Mouse (Mus musculus) MEL (cell line): ENCODE data around the gene Ddx4. TPM values are rescaled to one million over a fixed set of nuclear protein-coding genes. Genes with fewer than 3 reads are reported as not detected.
"Not testable (repeated sequence)": the region's sequence is repeated elsewhere in the genome, so short reads cannot be mapped to it uniquely, and the experiment has no call there.

Source experiments
- DNase-seq: peaks from one replicate; pipeline ENCODE4 v3.0.0; 2011; ENCODE audit warnings: low read depth, low spot score
- H3K27ac ChIP-seq: 2 replicates; pipeline ENCODE4 v1.5.1; 2012; ENCODE audit warnings: low read depth, mild to moderate bottlenecking, control low read depth, low read length, moderate library complexity; ENCODE audit not compliant: control insufficient read depth
- H3K27me3 ChIP-seq, 2 experiments: fragments of 150-350 bp in 1 of 2; sonication (generic) in 1 of 2; 2 replicates each; pipeline ENCODE4 v1.6.1; 2012; ENCODE audit warnings: low read length in 2 of 2, mild to moderate bottlenecking in 2 of 2, improper control_type of control experiment in 1 of 2, moderate library complexity in 1 of 2; ENCODE audit not compliant: insufficient read depth in 2 of 2, control insufficient read depth in 1 of 2
- H3K36me3 ChIP-seq, 2 experiments: 2 replicates each; pipeline ENCODE4 v1.6.1; 2012 to 2014; ENCODE audit warnings: low read length in 2 of 2, improper control_type of control experiment in 1 of 2, inconsistent platforms in 1 of 2, mild to moderate bottlenecking in 1 of 2; ENCODE audit not compliant: insufficient read depth in 2 of 2, control insufficient read depth in 1 of 2
- H3K4me1 ChIP-seq, 2 experiments: fragments of 150-350 bp in 1 of 2; sonication (generic) in 1 of 2; 2 replicates each; pipeline ENCODE4 v1.6.1; 2012; ENCODE audit warnings: low read length in 2 of 2, improper control_type of control experiment in 1 of 2, mild to moderate bottlenecking in 1 of 2; ENCODE audit not compliant: insufficient read depth in 2 of 2, control insufficient read depth in 1 of 2
- H3K4me3 ChIP-seq, 2 experiments: fragments of 150-350 bp in 1 of 2; sonication (generic) in 1 of 2; 2 replicates each; pipeline ENCODE4 v1.5.1; 2012; ENCODE audit warnings: low read depth in 2 of 2, low read length in 2 of 2, mild to moderate bottlenecking in 2 of 2, moderate library complexity in 2 of 2, control low read depth in 1 of 2, improper control_type of control experiment in 1 of 2; ENCODE audit not compliant: control insufficient read depth in 1 of 2, insufficient read depth in 1 of 2
- H3K79me2 ChIP-seq: 2 replicates; pipeline ENCODE4 v1.6.1; 2012; ENCODE audit warnings: mild to moderate bottlenecking, low read length, moderate library complexity; ENCODE audit not compliant: control insufficient read depth, poor library complexity, insufficient read depth
- H3K9ac ChIP-seq: 2 replicates; pipeline ENCODE4 v1.6.1; 2012; ENCODE audit warnings: low read depth, mild to moderate bottlenecking, control low read depth, low read length, moderate library complexity; ENCODE audit not compliant: control insufficient read depth, poor library complexity, severe bottlenecking
- H3K9me3 ChIP-seq: fragments of 150-350 bp; sonication (generic); replicated peaks from 2 replicates; pipeline ENCODE4 v1.6.1; 2012; ENCODE audit warnings: mild to moderate bottlenecking, low read length, improper control_type of control experiment, moderate library complexity; ENCODE audit not compliant: insufficient read depth
- CHD2 ChIP-seq: IDR thresholded peaks from 2 replicates; pipeline ENCODE4 v1.6.1; 2011; ENCODE audit warnings: low read length, improper control_type of control experiment
- CTCF ChIP-seq, 3 experiments: IDR thresholded peaks in 2 of 3; conservative IDR thresholded peaks in 1 of 3; 2 replicates each; pipeline ENCODE4 v1.5.1; 2011 to 2012; ENCODE audit warnings: low read length in 3 of 3, low read depth in 2 of 3, mild to moderate bottlenecking in 2 of 3, improper control_type of control experiment in 1 of 3, inconsistent platforms in 1 of 3, mixed read lengths in 1 of 3, moderate library complexity in 1 of 3; ENCODE audit not compliant: control insufficient read depth in 1 of 3, insufficient read depth in 1 of 3, poor library complexity in 1 of 3, severe bottlenecking in 1 of 3
- E2F4 ChIP-seq: IDR thresholded peaks from 2 replicates; pipeline ENCODE4 v1.6.1; 2011; ENCODE audit warnings: low read depth, low read length, improper control_type of control experiment, borderline replicate concordance
- ETS1 ChIP-seq: IDR thresholded peaks from 2 replicates; pipeline ENCODE4 v1.6.1; 2012; ENCODE audit warnings: low read depth, mild to moderate bottlenecking, inconsistent platforms, low read length, improper control_type of control experiment, moderate library complexity
- GABPA ChIP-seq: IDR thresholded peaks from 2 replicates; pipeline ENCODE4 v1.6.1; 2012; ENCODE audit warnings: low read depth, mild to moderate bottlenecking, inconsistent platforms, low read length, improper control_type of control experiment, moderate library complexity
- GATA1 ChIP-seq: IDR thresholded peaks from 2 replicates; pipeline ENCODE4 v1.6.1; 2011; ENCODE audit warnings: low read depth, low read length, improper control_type of control experiment
- HCFC1 ChIP-seq: IDR thresholded peaks from 2 replicates; pipeline ENCODE4 v1.6.1; 2012; ENCODE audit warnings: low read depth, mild to moderate bottlenecking, inconsistent platforms, low read length, improper control_type of control experiment, moderate library complexity
- JUND ChIP-seq: IDR thresholded peaks from 2 replicates; pipeline ENCODE4 v1.6.1; 2011; ENCODE audit warnings: low read depth, mild to moderate bottlenecking, improper control_type of control experiment, low read length
- MAZ ChIP-seq: IDR thresholded peaks from 2 replicates; pipeline ENCODE4 v1.6.1; 2012; ENCODE audit warnings: low read depth, mild to moderate bottlenecking, inconsistent platforms, low read length, improper control_type of control experiment
- MEF2A ChIP-seq: IDR thresholded peaks from 2 replicates; pipeline ENCODE4 v1.6.1; 2014; ENCODE audit warnings: low read depth, mild to moderate bottlenecking, inconsistent platforms, low read length, improper control_type of control experiment; ENCODE audit not compliant: poor library complexity, insufficient replicate concordance, severe bottlenecking; ENCODE audit errors: extremely low read depth
- MYB ChIP-seq: IDR thresholded peaks from 2 replicates; pipeline ENCODE4 v1.6.1; 2011; ENCODE audit warnings: mild to moderate bottlenecking, low read depth, low read length, improper control_type of control experiment
- MYC ChIP-seq: IDR thresholded peaks from 2 replicates; pipeline ENCODE4 v1.6.1; 2011; ENCODE audit warnings: low read depth, mild to moderate bottlenecking, low read length, improper control_type of control experiment, moderate library complexity
- NELFE ChIP-seq: IDR thresholded peaks from 2 replicates; pipeline ENCODE4 v1.6.1; 2011; ENCODE audit warnings: low read depth, low read length, improper control_type of control experiment
- NRF1 ChIP-seq: IDR thresholded peaks from 2 replicates; pipeline ENCODE4 v1.6.1; 2014; ENCODE audit warnings: low read depth, mild to moderate bottlenecking, inconsistent platforms, low read length, improper control_type of control experiment, moderate library complexity; ENCODE audit not compliant: poor library complexity, insufficient read depth, severe bottlenecking
- POLR2AphosphoS2 ChIP-seq: IDR thresholded peaks from 2 replicates; pipeline ENCODE4 v1.6.1; 2011; ENCODE audit warnings: low read length, improper control_type of control experiment
- POLR2AphosphoS5 ChIP-seq: IDR thresholded peaks from 2 replicates; pipeline ENCODE4 v1.6.1; 2012; ENCODE audit warnings: low read depth, borderline replicate concordance, mild to moderate bottlenecking, inconsistent platforms, low read length, moderate library complexity, mixed read lengths
- RCOR1 ChIP-seq: IDR thresholded peaks from 2 replicates; pipeline ENCODE4 v1.6.1; 2012; ENCODE audit warnings: low read depth, mild to moderate bottlenecking, inconsistent platforms, low read length, improper control_type of control experiment
- SIN3A ChIP-seq: IDR thresholded peaks from 2 replicates; pipeline ENCODE4 v1.6.1; 2012; ENCODE audit warnings: low read length, improper control_type of control experiment, inconsistent platforms
- SMC3 ChIP-seq: IDR thresholded peaks from 2 replicates; pipeline ENCODE4 v1.6.1; 2011; ENCODE audit warnings: low read depth, low read length, improper control_type of control experiment
- TAL1 ChIP-seq: IDR thresholded peaks from 2 replicates; pipeline ENCODE4 v1.6.1; 2012; ENCODE audit warnings: mild to moderate bottlenecking, inconsistent platforms, low read length, moderate library complexity, mixed read lengths
- TCF12 ChIP-seq: IDR thresholded peaks from 2 replicates; pipeline ENCODE4 v1.6.1; 2014; ENCODE audit warnings: low read depth, mild to moderate bottlenecking, inconsistent platforms, low read length, improper control_type of control experiment, moderate library complexity
- UBTF ChIP-seq: IDR thresholded peaks from 2 replicates; pipeline ENCODE4 v1.6.1; 2012; ENCODE audit warnings: low read depth, mild to moderate bottlenecking, inconsistent platforms, low read length, improper control_type of control experiment, moderate library complexity, borderline replicate concordance; ENCODE audit not compliant: insufficient read depth
- USF1 ChIP-seq: IDR thresholded peaks from 2 replicates; pipeline ENCODE4 v1.6.1; 2014; ENCODE audit warnings: low read depth, mild to moderate bottlenecking, inconsistent platforms, low read length, improper control_type of control experiment, moderate library complexity
- USF2 ChIP-seq, 2 experiments: IDR thresholded peaks; 2 replicates each; pipeline ENCODE4 v1.6.1; 2011 to 2012; ENCODE audit warnings: improper control_type of control experiment in 2 of 2, low read length in 2 of 2, borderline replicate concordance in 1 of 2, inconsistent platforms in 1 of 2, low read depth in 1 of 2, mild to moderate bottlenecking in 1 of 2; ENCODE audit not compliant: insufficient read depth in 1 of 2
- ZMIZ1 ChIP-seq: IDR thresholded peaks from 2 replicates; pipeline ENCODE4 v1.6.1; 2012; ENCODE audit warnings: low read depth, mild to moderate bottlenecking, inconsistent platforms, low read length, improper control_type of control experiment, moderate library complexity
- polyA plus RNA-seq, 2 experiments: library from polyadenylated mRNA; stranded (reverse) in 1 of 2; unstranded in 1 of 2; fragments of >175 nt in 1 of 2; fragments of >200 nt in 1 of 2; gene quantifications; 2 replicates each; pipeline versions ENCODE4 v1.2.1 to v1.2.4; 2012; ENCODE audit warnings: low replicate concordance in 2 of 2, low read depth in 1 of 2; ENCODE audit not compliant: insufficient read length in 2 of 2, insufficient read depth in 1 of 2, missing spikeins in 1 of 2
- total RNA-seq: library from RNA; depleted of rRNA; stranded (reverse); fragments of 300-350 nt; gene quantifications from 2 replicates; pipeline ENCODE4 v1.2.3, GENCODE M21; 2012

Ddx4 gene
- total and polyA plus RNA-seq, 3 experiments = 0.31 to 1.3 TPM; not detected in 1

GRCm38 (mm10) chr13:112602607-112603006 is 49.7 kb downstream of the Ddx4 start:
- H3K9ac ChIP-seq = no peak overlapping the region
- H3K4me3 ChIP-seq = no peak overlapping the region
- peaks cover 0 to 5% of the 10 kb centered on the region in 2 experiments; a peak in 3 of 4 replicates for H3K4me1 ChIP-seq
- H3K9me3 ChIP-seq = no peaks in the 10 kb centered on the region
- H3K27ac ChIP-seq = no peak overlapping the region
- TF ChIP-seq ZMIZ1 = no peak
- no peaks in the 10 kb centered on the region for H3K79me2 ChIP-seq
- no peaks in the 10 kb centered on the region for H3K27me3 ChIP-seq
- DNase-seq = no peak
- H3K36me3 ChIP-seq = peaks cover 0 to 4% of the 10 kb centered on the region in 2 experiments; a peak in 2 of 4 replicates

- H3K4me1 ChIP-seq = peaks cover 5 to 11% of the 10 kb centered on the region in 2 experiments
- H3K4me3 ChIP-seq, H3K9me3 ChIP-seq, H3K27ac ChIP-seq, H3K79me2 ChIP-seq, H3K9ac ChIP-seq, H3K27me3 ChIP-seq, DNase-seq: not testable (repeated sequence)
- peaks cover 0 to 11% of the 10 kb centered on the region in 2 experiments; a peak in 2 of 4 replicates for H3K36me3 ChIP-seq
Observed at GRCm38 (mm10) chr13:112594260-112594659, 58.0 kb downstream of the Ddx4 start, which contains the start of gene Il31ra. TSS of gene Il31ra (minus strand) at chr13:112594360.

- Histone ChIP-seq H3K79me2 (no peaks in the 10 kb centered on the region), H3K27ac (peak overlapping the region; percentile 45), H3K4me1 (peaks cover 12 to 15% of the 10 kb centered on the region in 2 experiments), H3K36me3 (peaks cover 0 to 19% of the 10 kb centered on the region in 2 experiments; a peak in 2 of 4 replicates), H3K27me3 (no peaks in the 10 kb centered on the region), H3K4me3 (peak overlapping the region in 1 of 2 experiments; percentile 0; a peak in 1 of 4 replicates), H3K9me3 (no peaks in the 10 kb centered on the region), H3K9ac (no peak overlapping the region)
- DNase-seq = peak; percentile 47
- TF ChIP-seq ETS1 (peak; percentile 43; the same call in 1 of the 2 replicates), JUND (no peak), TCF12 (no peak), E2F4 (no peak), MYC (no peak), CHD2 (no peak), RCOR1 (0 out of 2 replicates have a peak, but pooled peaks have one; percentile 38), MYB (0 out of 2 replicates have a peak, but pooled peaks have one; percentile 6), USF2 (IDR thresholded peaks at IDR 0.05; ENCODE audit: borderline replicate concordance in 1 of 2, insufficient read depth in 1 of 2, low read depth in 1 of 2, low read length in 2 of 2) (no peak), UBTF (no peak), MAZ (peak; percentile 44; the same call in 1 of the 2 replicates), SMC3 (no peak), HCFC1 (no peak), POLR2AphosphoS2 (no peak), POLR2AphosphoS5 (no peak), MEF2A (no peak), NRF1 (no peak), USF1 (no peak), ZMIZ1 (no peak), CTCF (IDR thresholded peaks at IDR 0.05 in 2 of 3, conservative IDR thresholded peaks at IDR 0.05 in 1 of 3; ENCODE audit: control insufficient read depth in 1 of 3, insufficient read depth in 1 of 3, low read depth in 2 of 3, low read length in 3 of 3, poor library complexity in 1 of 3, severe bottlenecking in 1 of 3) (no peak), SIN3A (no peak), TAL1 (no peak), GABPA (no peak), NELFE (no peak; the same call in 1 of the 2 replicates), GATA1 (peak; percentile 53)
Observed at GRCm38 (mm10) chr13:112590254-112590653, 62.0 kb downstream of the Ddx4 start.
